Mouse (Mus musculus): ENCODE results near the gene Lipn.

DNA sequence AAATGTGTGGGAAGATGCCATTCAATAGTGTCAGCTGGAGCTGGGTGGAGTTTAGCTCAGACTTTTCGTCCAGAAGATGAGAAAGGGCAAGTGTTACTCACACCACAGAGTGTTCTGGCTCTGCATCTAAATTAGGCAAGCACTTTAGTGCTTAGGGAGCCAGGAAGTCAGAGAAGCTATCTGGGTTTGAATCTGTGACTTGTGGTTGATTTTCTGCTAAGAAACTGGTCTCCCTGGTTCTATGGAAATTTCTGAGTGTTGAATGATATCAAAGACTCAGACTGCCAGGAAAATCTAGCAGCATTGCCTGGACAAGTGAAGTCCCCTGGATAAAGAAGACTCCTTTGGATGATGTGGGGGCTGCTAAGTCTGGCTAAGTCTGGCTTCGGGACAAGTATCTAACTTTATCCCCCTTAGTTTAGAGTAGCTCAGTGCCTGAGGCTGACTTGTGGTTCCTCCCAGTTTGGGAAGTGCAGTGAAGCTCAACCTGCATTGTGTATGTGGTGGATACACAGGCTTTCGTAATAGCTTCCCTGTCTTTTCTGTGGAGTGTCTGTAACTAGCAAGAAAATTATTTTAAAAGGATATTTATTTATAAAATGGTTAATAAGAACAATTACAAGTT lies 53.1 kb downstream of the Lipn start:
- TF ChIP-seq MAX (IDR thresholded peaks at IDR 0.05; ENCODE audit: low read depth) (no peak), POLR2A (IDR thresholded peaks at IDR 0.05; ENCODE audit: insufficient read length, low read depth) (no peak), E2F4 (IDR thresholded peaks at IDR 0.05; ENCODE audit: insufficient read depth) (no peak), TCF12 (IDR thresholded peaks at IDR 0.05; ENCODE audit: insufficient read depth, poor library complexity, severe bottlenecking) (no peak), POLR2AphosphoS2 (IDR thresholded peaks at IDR 0.05; ENCODE audit: insufficient read length, low read depth) (no peak), MYOG (IDR thresholded peaks at IDR 0.05; ENCODE audit: control insufficient read depth in 1 of 3, insufficient read depth in 1 of 3, insufficient read length in 2 of 3, low read depth in 2 of 3) (no peak)
